Mouse (Mus musculus): ENCODE data around the gene Lhfp. TPM values are rescaled to one million over a fixed set of nuclear protein-coding genes. Genes with fewer than 3 reads are reported as not detected.

Gene Lhfp
- polyA plus RNA-seq, 1 experiment from 2014 or later = 0.24 TPM

DNA sequence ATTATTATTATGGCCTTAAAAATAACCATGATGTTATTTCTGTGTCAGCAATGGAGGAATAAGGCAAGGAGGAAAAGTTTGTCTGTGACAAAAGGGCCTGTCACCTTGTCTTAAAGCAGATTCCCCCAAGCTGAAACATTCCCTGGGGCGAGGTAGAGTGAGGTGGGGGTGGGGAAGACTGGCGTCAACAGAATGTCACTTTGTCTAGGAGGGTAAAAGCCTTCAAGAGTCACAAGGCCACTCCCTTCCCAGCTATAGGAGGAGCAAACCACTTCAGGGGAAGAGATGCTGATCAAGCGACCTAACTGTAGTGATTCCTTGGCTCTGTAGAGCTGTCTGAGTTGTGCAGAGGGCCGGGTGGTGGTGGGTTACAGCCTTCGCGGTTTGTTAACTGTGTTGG is 9.7 kb upstream of the Lhfp start:
- H3K79me2 ChIP-seq (ENCODE audit: inconsistent target) = no peaks in the 10 kb centered on the region
- no peak overlapping the region for H3K4me3 ChIP-seq (ENCODE audit: inconsistent target)
- no peaks in the 10 kb centered on the region for H3K36me3 ChIP-seq (ENCODE audit: inconsistent target)
- no peak overlapping the region for H3K27ac ChIP-seq
- 75% methylated on average over 6 of the region's 6 CpGs for WGBS (ENCODE audit: missing documents)

- no peaks in the 10 kb centered on the region for H3K79me2 ChIP-seq (ENCODE audit: inconsistent target)
- H3K27ac ChIP-seq = no peak overlapping the region
- 67% methylated on average over 5 of the region's 5 CpGs for WGBS (ENCODE audit: missing documents)
- no peak overlapping the region for H3K4me3 ChIP-seq (ENCODE audit: inconsistent target)
- no peaks in the 10 kb centered on the region for H3K36me3 ChIP-seq (ENCODE audit: inconsistent target)
Observed at GRCm38 (mm10) chr3:53032432-53032831, 8.9 kb upstream of the Lhfp start.

DNA sequence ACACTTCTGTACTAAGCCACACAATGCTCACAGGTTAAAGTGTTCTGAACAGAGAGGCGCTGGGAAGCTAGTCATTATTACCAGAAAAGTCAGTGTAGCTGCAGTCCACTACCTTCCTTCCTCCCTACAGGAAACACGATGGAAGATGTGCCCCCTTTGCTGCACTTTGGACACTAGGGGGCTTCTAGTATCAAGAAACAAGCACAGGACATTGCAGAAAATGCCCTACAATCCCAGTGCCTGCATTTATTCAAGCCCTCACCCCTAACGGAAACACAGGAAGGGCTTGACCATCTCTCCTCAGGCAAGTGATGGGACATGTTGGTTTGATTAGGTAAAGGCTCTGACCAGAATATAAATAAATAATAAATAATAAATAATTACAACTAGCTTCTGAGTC is 7.9 kb upstream of the Lhfp start:
- Histone ChIP-seq H3K27ac (no peak overlapping the region), H3K79me2 (ENCODE audit: inconsistent target) (no peaks in the 10 kb centered on the region), H3K4me3 (ENCODE audit: inconsistent target) (no peak overlapping the region), H3K36me3 (ENCODE audit: inconsistent target) (no peaks in the 10 kb centered on the region)
- WGBS (ENCODE audit: missing documents) = 18% methylated on average over 3 of the region's 3 CpGs

DNA sequence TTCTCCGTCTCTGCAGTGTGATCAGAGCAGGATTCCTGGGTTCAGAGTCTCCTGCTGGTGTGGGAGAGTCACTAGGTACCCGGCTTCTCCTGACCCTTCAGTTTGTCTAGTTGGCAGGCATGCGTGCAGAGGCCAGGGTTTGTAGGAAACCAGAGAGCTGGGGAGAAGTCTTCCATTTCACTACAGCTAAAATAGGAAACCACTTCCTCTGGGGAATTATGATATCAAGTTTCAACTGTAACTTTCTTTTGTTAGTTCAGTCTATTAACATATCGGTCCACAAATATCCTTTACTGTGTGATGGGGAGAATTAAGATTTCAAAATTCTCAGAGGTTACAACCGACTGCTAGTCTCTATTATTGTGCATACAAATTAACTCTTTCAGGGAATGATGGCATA is 5.3 kb upstream of the Lhfp start:
- no peaks in the 10 kb centered on the region for H3K36me3 ChIP-seq (ENCODE audit: inconsistent target)
- H3K4me3 ChIP-seq (ENCODE audit: inconsistent target) = no peak overlapping the region
- no peak overlapping the region for H3K27ac ChIP-seq
- no peaks in the 10 kb centered on the region for H3K79me2 ChIP-seq (ENCODE audit: inconsistent target)
- WGBS (ENCODE audit: missing documents) = 32% methylated on average over 5 of the region's 5 CpGs

- H3K36me3 ChIP-seq (ENCODE audit: inconsistent target) = no peaks in the 10 kb centered on the region
- WGBS (ENCODE audit: missing documents) = 54% methylated on average over 7 of the region's 7 CpGs
- H3K4me3 ChIP-seq (ENCODE audit: inconsistent target) = no peak overlapping the region
- no peak overlapping the region for H3K27ac ChIP-seq
- H3K79me2 ChIP-seq (ENCODE audit: inconsistent target) = no peaks in the 10 kb centered on the region
Observed at GRCm38 (mm10) chr3:53036941-53037340, 4.4 kb upstream of the Lhfp start.

DNA sequence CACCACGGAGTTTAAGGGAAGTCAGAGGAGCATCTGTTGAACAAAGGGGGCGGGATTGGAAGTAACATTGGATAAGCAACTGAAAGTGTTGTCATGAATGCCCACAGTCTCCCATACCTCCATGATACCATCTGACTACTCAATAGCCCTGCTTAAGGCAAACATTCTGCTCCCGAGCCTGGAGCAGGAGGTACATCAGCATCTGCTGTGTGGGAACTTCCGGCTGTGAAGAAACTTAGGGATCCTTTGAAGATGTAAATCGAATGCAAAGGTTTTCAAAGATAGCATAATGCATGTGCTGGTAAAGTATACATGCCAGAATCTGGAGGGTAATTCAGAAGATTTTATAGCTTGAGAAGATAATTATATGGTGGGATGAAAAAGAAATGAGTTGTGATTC is 2.4 kb upstream of the Lhfp start:
- Histone ChIP-seq H3K36me3 (ENCODE audit: inconsistent target) (no peaks in the 10 kb centered on the region), H3K4me3 (ENCODE audit: inconsistent target) (no peak overlapping the region), H3K27ac (no peak overlapping the region), H3K79me2 (ENCODE audit: inconsistent target) (no peaks in the 10 kb centered on the region)
- 73% methylated on average over 5 of the region's 5 CpGs for WGBS (ENCODE audit: missing documents)

DNA sequence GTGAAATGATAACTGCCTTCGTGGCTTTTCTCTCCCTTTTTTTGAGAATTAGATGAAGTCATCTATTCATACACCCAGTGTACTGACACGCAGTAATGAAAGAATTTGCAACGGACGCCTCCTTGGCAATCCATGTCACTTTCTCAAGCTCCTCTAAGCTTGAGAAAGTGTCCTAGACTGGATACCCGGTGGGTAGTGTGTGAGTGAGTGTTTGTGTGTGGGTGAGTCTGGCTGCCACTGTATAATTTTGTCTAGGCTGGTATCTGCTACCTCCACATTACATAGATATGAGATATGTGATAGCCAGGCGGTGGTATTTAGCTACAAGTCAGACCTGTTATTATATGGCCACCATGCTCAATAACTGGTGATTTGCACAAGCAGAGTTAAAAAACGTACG is 1.6 kb upstream of the Lhfp start:
- H3K36me3 ChIP-seq (ENCODE audit: inconsistent target) = no peaks in the 10 kb centered on the region
- H3K27ac ChIP-seq = no peak overlapping the region
- WGBS (ENCODE audit: missing documents) = 84% methylated on average over 8 of the region's 8 CpGs
- no peaks in the 10 kb centered on the region for H3K79me2 ChIP-seq (ENCODE audit: inconsistent target)
- H3K4me3 ChIP-seq (ENCODE audit: inconsistent target) = no peak overlapping the region

DNA sequence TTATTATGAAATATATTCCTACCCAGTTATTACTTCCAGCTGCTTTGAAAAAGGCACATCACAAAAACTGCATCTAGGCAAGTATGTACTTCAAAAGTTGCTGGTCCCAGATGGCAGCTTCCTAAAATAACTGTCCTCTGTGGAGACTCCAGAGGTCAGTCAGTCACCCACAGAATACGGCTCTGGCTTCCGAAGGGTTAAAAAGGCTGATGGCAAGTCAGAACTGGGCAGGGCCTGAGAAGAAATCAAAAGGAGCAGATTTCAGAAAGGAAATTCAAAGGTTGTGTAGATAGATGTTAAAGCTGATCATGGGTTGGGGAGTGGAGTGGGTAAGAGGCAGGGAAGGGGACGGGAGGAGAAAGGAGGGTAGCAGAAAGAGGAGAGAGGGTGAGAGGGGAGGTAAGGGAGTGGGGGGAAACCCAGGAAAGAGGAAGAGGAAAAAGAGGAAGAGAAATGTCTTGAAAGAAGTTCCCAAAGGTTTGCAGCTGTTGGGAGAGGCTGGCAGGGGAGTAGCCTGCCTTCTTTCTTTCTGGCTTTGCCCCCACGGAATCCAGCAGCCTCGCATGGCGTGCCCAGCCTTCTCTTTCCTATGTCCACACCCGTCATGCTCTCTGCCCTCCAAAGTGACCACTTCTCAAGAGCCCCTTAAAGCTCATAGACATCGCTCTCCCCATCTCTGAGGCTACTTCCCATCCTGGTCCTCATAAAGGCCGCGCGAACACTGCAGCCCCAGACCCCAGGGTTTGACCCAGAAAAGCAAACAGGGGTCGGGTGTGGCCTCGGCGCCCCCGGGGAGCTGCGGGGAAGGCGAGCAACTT is 526 bp upstream of the Lhfp start:
- Histone ChIP-seq H3K4me3 (ENCODE audit: inconsistent target) (no peak overlapping the region), H3K79me2 (ENCODE audit: inconsistent target) (no peaks in the 10 kb centered on the region), H3K27ac (no peak overlapping the region), H3K36me3 (ENCODE audit: inconsistent target) (no peaks in the 10 kb centered on the region)
- 16% methylated on average over 17 of the region's 17 CpGs for WGBS (ENCODE audit: missing documents)

DNA sequence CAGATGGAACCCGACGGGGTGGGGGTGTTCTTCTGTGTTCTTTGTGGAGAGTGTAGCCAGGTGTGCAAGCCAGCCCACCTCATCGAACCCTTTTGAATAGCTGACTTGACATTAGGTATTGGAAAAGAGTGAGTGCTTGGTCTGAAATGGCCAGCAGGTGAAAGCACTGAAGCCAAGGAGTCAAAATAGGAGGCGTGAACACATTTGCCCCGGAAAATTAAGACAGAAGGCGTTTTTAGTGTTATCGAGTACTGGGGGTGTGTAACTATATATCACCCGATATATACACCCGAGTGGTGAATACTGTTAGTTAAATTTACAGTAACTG is 876 bp downstream of the Lhfp start:
- Histone ChIP-seq H3K36me3 (ENCODE audit: inconsistent target) (no peaks in the 10 kb centered on the region), H3K27ac (no peak overlapping the region), H3K79me2 (ENCODE audit: inconsistent target) (no peaks in the 10 kb centered on the region), H3K4me3 (ENCODE audit: inconsistent target) (no peak overlapping the region)
- 34% methylated on average over 9 of the region's 9 CpGs for WGBS (ENCODE audit: missing documents)

- no peak overlapping the region for H3K27ac ChIP-seq
- no peaks in the 10 kb centered on the region for H3K79me2 ChIP-seq (ENCODE audit: inconsistent target)
- no peaks in the 10 kb centered on the region for H3K36me3 ChIP-seq (ENCODE audit: inconsistent target)
- WGBS (ENCODE audit: missing documents) = 97% methylated on average over 13 of the region's 13 CpGs
- H3K4me3 ChIP-seq (ENCODE audit: inconsistent target) = no peak overlapping the region
Observed at GRCm38 (mm10) chr3:53043206-53043780, 2.0 kb downstream of the Lhfp start.

- no peaks in the 10 kb centered on the region for H3K36me3 ChIP-seq (ENCODE audit: inconsistent target)
- H3K79me2 ChIP-seq (ENCODE audit: inconsistent target) = no peaks in the 10 kb centered on the region
- WGBS (ENCODE audit: missing documents) = 77% methylated on average over 7 of the region's 7 CpGs
- no peak overlapping the region for H3K4me3 ChIP-seq (ENCODE audit: inconsistent target)
- no peak overlapping the region for H3K27ac ChIP-seq
Observed at GRCm38 (mm10) chr3:53044238-53044637, 2.9 kb downstream of the Lhfp start.

DNA sequence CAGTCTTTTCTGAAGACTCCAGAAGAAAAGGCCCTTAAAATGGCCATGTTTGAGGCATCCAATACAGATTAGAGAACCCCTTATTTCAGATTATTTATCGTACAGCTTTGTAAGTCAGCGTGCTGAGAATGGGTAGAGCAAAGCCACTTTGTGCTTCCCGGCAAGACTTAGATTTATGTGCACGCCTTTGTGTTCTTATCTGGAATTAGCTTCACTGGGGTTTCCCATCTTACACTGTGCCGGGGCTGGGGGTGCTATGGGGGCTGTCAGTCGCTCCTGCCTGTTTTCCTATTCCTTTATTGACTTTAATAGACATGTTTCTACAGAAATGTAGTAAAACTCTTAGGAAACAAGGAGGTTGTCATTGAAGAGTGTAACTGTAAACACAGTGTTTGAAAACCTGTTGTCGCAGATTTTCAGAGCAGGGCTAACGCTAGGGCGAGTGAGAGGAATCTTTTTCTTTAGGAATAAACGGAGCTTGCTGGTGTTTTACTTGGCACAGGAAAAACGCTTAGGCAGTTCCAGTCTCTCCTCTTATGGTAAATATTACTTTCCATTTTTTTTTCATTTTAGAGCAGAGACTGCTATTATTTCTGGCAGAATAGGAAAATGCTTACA is 3.5 kb downstream of the Lhfp start:
- WGBS (ENCODE audit: missing documents) = 88% methylated on average over 11 of the region's 11 CpGs

GRCm38 (mm10) chr3:53045697-53046096 is 4.4 kb downstream of the Lhfp start:
- Histone ChIP-seq H3K27ac (no peak overlapping the region), H3K79me2 (ENCODE audit: inconsistent target) (no peaks in the 10 kb centered on the region), H3K36me3 (ENCODE audit: inconsistent target) (no peaks in the 10 kb centered on the region), H3K4me3 (ENCODE audit: inconsistent target) (no peak overlapping the region)
- 89% methylated on average over 4 of the region's 4 CpGs for WGBS (ENCODE audit: missing documents)

More for the DNA sequence above, 3.5 kb downstream of the Lhfp start:
- Histone ChIP-seq H3K36me3 (ENCODE audit: inconsistent target) (no peaks in the 10 kb centered on the region), H3K27ac (no peak overlapping the region), H3K4me3 (ENCODE audit: inconsistent target) (no peak overlapping the region), H3K79me2 (ENCODE audit: inconsistent target) (no peaks in the 10 kb centered on the region)

DNA sequence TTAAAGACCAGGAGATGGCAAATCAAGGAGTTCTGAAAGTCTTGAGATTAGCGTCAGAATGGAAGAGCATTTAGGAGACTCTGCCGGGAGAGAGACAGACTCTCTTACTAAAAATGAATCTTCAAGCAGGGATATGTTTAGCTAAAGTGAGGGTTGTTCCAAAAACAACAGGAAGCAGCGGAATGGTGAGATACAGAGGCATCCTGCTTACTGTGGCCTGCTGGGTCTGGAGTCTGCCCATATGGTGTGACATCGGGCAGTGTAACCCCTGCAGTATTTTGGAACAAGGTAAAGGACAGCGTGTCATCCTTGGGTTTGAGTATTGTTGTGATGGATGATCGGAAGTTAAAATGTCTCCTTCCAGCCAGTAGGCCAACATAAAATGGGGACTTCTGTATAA is 5.0 kb downstream of the Lhfp start:
- Histone ChIP-seq H3K4me3 (ENCODE audit: inconsistent target) (no peak overlapping the region), H3K27ac (no peak overlapping the region)
- 90% methylated on average over 6 of the region's 6 CpGs for WGBS (ENCODE audit: missing documents)

DNA sequence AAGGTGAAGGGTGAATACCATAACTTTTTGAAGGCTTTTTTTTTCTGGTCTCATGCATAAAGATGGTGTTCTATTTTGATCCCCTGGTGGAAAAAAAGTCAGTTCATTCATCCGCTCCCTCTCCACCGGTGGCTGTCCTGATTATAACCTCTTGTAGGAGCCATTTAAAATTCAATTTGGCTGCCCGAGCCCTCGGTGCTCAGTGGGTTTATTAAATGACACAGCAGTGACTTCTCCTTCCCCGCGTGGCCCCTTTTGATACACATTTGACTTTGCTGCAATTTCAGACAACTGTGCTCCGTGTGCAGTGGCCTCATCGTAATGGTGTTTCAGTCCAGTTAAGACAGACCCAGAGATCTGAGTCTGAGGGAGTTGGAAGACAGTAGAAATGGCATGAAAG is 11.1 kb downstream of the Lhfp start:
- no peaks in the 10 kb centered on the region for H3K36me3 ChIP-seq (ENCODE audit: inconsistent target)
- no peak overlapping the region for H3K4me3 ChIP-seq (ENCODE audit: inconsistent target)
- H3K79me2 ChIP-seq (ENCODE audit: inconsistent target) = no peaks in the 10 kb centered on the region
- WGBS (ENCODE audit: missing documents) = 92% methylated on average over 8 of the region's 8 CpGs
- no peak overlapping the region for H3K27ac ChIP-seq

More for the DNA sequence above, 5.0 kb downstream of the Lhfp start:
- no peaks in the 10 kb centered on the region for H3K79me2 ChIP-seq (ENCODE audit: inconsistent target)
- H3K36me3 ChIP-seq (ENCODE audit: inconsistent target) = no peaks in the 10 kb centered on the region
